Mouse (Mus musculus): ENCODE measurements around the gene Slc22a23. TPM values are rescaled to one million over a fixed set of nuclear protein-coding genes. Genes with fewer than 3 reads are reported as not detected.
A peak's percentile ranks its signal among the peaks of the same experiment; 100 is the strongest.

Gene Slc22a23
- polyA plus RNA-seq, 1 experiment from 2014 or later: 9.6 TPM

DNA sequence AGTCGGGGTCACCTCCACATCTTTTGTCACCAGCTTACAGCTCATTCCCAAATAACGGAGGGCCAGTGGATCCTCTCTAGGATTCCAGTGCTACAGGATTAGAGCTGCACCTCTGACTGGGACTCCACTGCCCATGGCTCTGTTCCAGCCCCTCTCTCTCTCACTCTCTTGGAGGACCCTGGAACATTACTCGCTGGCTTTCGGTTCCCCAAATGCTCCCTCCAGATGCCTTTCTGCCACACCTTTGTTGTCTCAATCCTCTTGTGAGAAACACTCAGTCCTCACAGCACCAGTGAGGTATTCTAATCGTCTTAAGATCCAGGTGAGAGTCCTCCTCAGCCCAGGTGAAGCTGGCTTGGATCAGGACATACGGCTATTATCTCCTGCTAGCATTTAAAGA, 99.8 kb downstream of the Slc22a23 start:
- Histone ChIP-seq H3K36me3 (ENCODE audit: control insufficient read depth, insufficient read depth, low read length) (no peaks in the 10 kb centered on the region), H3K4me3 (ENCODE audit: low read depth, low read length) (no peak overlapping the region), H3K4me2 (replicated peaks; ENCODE audit: low read depth, low read length) (no peak overlapping the region), H3K9me3 (ENCODE audit: control insufficient read depth, low read length) (no peaks in the 10 kb centered on the region), H3K27me3 (ENCODE audit: control insufficient read depth, insufficient read depth, low read length) (no peaks in the 10 kb centered on the region), H3K9ac (ENCODE audit: low read depth, low read length) (no peak overlapping the region), H3K4me1 (replicated peaks; ENCODE audit: control insufficient read depth, insufficient read depth, low read length) (peaks cover 28% of the 10 kb centered on the region), H3K27ac (ENCODE audit: low read depth, low read length) (no peak overlapping the region)
- 76% methylated on average over 6 of the region's 6 CpGs for WGBS
- ATAC-seq (ENCODE audit: low FRiP score): no peak
- no peak for DNase-seq (ENCODE audit: low spot score)

DNA sequence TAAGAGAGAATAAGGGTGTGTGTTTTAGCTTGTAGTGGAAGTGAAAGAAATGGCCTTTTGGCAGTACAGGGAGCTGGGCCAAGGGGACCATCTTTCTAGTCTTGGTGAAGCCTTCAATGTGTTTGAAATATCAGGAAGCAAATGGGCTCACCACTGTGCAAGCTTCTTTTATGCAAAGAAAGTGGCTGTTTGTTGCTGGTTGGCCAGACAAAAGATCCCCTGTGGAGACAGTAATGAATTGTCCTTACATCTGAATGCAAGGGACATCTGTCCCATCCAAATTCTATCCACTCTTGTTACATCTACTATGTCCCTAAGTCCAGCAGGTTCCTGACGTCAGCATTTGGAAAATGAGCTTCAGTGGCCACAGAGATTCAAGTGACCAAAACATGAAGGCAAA, 100.8 kb downstream of the Slc22a23 start:
- Histone ChIP-seq H3K36me3 (ENCODE audit: control insufficient read depth, insufficient read depth, low read length) (no peaks in the 10 kb centered on the region), H3K4me2 (replicated peaks; ENCODE audit: low read depth, low read length) (no peak overlapping the region), H3K9me3 (ENCODE audit: control insufficient read depth, low read length) (no peaks in the 10 kb centered on the region), H3K4me1 (replicated peaks; ENCODE audit: control insufficient read depth, insufficient read depth, low read length) (peaks cover 18% of the 10 kb centered on the region), H3K4me3 (ENCODE audit: low read depth, low read length) (no peak overlapping the region), H3K27me3 (ENCODE audit: control insufficient read depth, insufficient read depth, low read length) (no peaks in the 10 kb centered on the region), H3K27ac (ENCODE audit: low read depth, low read length) (no peak overlapping the region), H3K9ac (ENCODE audit: low read depth, low read length) (no peak overlapping the region)
- 22% methylated on average over 1 of the region's 1 CpGs for WGBS
- DNase-seq (ENCODE audit: low spot score) (no peak), ATAC-seq (ENCODE audit: low FRiP score) (no peak)

DNA sequence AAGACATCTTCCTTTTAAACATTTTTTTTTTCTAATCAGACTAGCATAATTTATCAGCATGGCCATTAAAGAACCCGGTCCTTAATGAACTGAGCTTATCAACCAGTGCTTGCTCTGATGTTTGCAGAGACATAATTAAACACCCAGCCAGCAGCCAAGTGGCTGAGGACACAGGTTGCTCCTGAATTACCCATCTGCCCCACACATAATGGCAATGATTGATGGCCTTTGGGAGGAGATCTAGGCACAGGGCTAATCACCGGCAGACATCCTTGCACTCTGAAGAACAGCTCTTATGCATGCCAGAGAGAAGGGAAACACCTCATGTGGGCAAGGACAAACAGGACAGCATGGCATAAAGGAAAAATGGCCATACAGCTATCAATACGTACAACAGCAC, 102.8 kb downstream of the Slc22a23 start:
- WGBS: 39% methylated on average over 3 of the region's 3 CpGs
- DNase-seq (ENCODE audit: low spot score) (peak; percentile 53), ATAC-seq (ENCODE audit: low FRiP score) (peak; percentile 58; the same call in 1 of the 2 replicates)
- H3K4me1 ChIP-seq (replicated peaks; ENCODE audit: control insufficient read depth, insufficient read depth, low read length): peaks cover 9% of the 10 kb centered on the region; the same call in 1 of the 2 replicates
- H3K36me3 ChIP-seq (ENCODE audit: control insufficient read depth, insufficient read depth, low read length): no peaks in the 10 kb centered on the region
- H3K9ac ChIP-seq (ENCODE audit: low read depth, low read length): no peak overlapping the region
- H3K27ac ChIP-seq (ENCODE audit: low read depth, low read length): no peak overlapping the region
- no peak overlapping the region for H3K4me3 ChIP-seq (ENCODE audit: low read depth, low read length)
- no peaks in the 10 kb centered on the region for H3K27me3 ChIP-seq (ENCODE audit: control insufficient read depth, insufficient read depth, low read length)
- no peak overlapping the region for H3K4me2 ChIP-seq (replicated peaks; ENCODE audit: low read depth, low read length)
- no peaks in the 10 kb centered on the region for H3K9me3 ChIP-seq (ENCODE audit: control insufficient read depth, low read length)

DNA sequence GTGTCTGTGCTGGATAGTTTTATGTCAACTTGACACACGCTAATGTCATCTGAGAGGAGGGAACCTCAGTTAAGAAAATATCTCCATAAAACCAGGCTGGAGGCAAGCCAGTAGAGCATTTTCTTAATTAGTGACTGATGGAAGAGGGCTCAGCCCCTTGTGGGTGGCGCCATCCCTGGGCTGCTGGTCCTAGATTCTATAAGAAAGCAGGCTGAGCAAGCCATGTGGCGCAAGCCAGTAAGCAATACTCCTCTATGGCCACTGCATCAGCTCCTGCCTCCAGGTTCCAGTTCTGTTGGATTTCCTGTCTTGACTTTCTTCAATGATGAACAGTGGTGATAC, 104.9 kb downstream of the Slc22a23 start:
- DNase-seq (ENCODE audit: low spot score) (no peak), ATAC-seq (ENCODE audit: low FRiP score) (no peak)
- Histone ChIP-seq H3K9ac (ENCODE audit: low read depth, low read length) (no peak overlapping the region), H3K4me3 (ENCODE audit: low read depth, low read length) (no peak overlapping the region), H3K9me3 (ENCODE audit: control insufficient read depth, low read length) (no peaks in the 10 kb centered on the region), H3K27me3 (ENCODE audit: control insufficient read depth, insufficient read depth, low read length) (no peaks in the 10 kb centered on the region), H3K4me1 (replicated peaks; ENCODE audit: control insufficient read depth, insufficient read depth, low read length) (peaks cover 9% of the 10 kb centered on the region; the same call in 1 of the 2 replicates), H3K36me3 (ENCODE audit: control insufficient read depth, insufficient read depth, low read length) (no peaks in the 10 kb centered on the region), H3K4me2 (replicated peaks; ENCODE audit: low read depth, low read length) (no peak overlapping the region), H3K27ac (ENCODE audit: low read depth, low read length) (peak overlapping the region; percentile 84)
- WGBS: 52% methylated on average over 3 of the region's 3 CpGs

DNA sequence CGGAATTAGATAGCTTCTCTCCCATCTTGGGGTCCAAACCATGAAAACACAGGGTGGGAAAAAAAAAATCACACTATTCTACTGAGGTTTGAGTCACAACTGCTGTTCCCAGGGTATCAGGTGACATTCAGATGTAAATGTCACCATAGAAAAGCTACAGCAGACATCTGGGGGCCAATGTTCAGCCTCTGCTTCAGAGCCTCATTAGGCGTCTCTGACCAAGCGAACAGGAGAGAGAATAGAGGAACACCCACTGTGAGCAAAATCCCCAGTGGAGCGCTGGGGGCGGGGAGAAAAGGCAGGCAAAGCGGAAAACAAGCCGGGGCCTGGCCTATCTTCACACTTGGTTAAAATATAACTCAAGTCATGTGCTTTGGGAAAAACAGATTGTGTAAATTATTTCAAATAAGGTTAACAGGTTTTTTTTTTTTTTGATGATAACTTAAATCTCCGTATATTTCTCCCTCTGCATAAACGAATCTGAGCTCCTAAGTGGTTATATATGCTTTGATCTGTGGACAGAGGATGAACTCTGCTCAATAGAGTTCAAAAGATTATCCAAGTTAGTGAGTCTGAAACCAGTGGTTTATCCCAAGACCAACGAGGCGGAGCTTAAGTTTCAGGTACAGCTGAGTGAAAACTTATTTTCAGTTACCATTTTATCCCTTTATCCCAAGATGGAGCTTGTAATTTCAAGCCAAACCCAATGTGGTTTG, 105.5 kb downstream of the Slc22a23 start:
- 10% methylated on average over 11 of the region's 11 CpGs for WGBS
- no peak overlapping the region for H3K4me3 ChIP-seq (ENCODE audit: low read depth, low read length)
- ATAC-seq (ENCODE audit: low FRiP score): peak; percentile 63

DNA sequence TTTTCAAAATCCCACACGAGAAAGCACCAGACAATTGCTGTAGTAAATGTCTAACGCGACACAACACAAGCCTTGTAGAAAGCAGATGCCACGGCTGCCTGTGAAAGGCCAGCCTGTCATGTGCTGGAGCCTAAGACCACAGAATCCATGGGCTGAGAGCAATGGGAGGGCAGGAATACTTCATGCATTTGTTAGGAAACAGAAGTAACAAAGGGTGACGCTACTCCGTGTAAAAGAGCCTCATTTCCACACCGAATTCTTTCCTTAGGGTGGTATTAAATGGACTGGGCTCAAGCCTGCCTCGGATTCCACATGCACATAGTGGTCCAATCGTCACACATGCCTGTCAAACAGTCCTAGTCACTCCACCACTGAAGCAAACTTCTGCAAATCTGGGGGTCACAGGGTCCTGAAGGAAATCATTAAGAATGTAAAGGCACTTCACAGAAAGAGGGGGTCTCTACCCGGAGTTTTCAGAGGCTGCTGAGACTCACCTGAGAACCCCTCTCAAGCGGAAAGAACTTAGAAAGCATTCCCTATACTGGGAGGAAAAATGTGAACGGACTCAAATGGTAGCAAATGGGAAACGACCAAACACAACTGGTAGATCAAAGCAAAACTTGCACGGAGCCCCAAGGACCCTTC, 106.2 kb downstream of the Slc22a23 start:
- no peak overlapping the region for H3K9ac ChIP-seq (ENCODE audit: low read depth, low read length)
- DNase-seq (ENCODE audit: low spot score): peak; percentile 54

More for the DNA sequence above, 105.5 kb downstream of the Slc22a23 start:
- H3K36me3 ChIP-seq (ENCODE audit: control insufficient read depth, insufficient read depth, low read length): no peaks in the 10 kb centered on the region
- no peaks in the 10 kb centered on the region for H3K9me3 ChIP-seq (ENCODE audit: control insufficient read depth, low read length)
- H3K4me1 ChIP-seq (replicated peaks; ENCODE audit: control insufficient read depth, insufficient read depth, low read length): peaks cover 9% of the 10 kb centered on the region; the same call in 1 of the 2 replicates
- peak; percentile 68 for DNase-seq (ENCODE audit: low spot score)
- no peak overlapping the region for H3K9ac ChIP-seq (ENCODE audit: low read depth, low read length)
- peak overlapping the region; percentile 84 for H3K27ac ChIP-seq (ENCODE audit: low read depth, low read length)
- H3K4me2 ChIP-seq (replicated peaks; ENCODE audit: low read depth, low read length): peak overlapping the region; percentile 19; the same call in 1 of the 2 replicates
- no peaks in the 10 kb centered on the region for H3K27me3 ChIP-seq (ENCODE audit: control insufficient read depth, insufficient read depth, low read length)

DNA sequence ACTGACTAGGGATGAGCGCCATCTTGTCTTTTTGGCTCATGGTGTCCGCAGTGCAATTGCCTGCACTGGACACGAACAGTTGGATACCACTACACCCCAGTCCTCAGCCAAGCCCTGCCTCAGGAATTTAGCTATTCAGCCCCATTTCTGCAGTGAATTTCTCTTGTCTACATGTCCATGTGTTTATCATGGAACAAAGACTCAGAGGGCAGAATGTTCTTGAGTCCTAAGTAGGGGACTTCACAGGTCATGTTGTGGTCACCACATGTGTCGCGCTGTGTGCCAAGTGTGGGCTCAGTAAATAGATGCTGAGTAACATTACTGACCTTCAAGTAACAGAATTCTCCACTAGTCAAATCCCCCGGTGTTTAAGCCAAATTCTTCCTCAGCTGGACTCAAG, 109.9 kb downstream of the Slc22a23 start:
- Histone ChIP-seq H3K4me3 (ENCODE audit: low read depth, low read length) (no peak overlapping the region), H3K9ac (ENCODE audit: low read depth, low read length) (no peak overlapping the region), H3K9me3 (ENCODE audit: control insufficient read depth, low read length) (no peaks in the 10 kb centered on the region), H3K4me2 (replicated peaks; ENCODE audit: low read depth, low read length) (no peak overlapping the region), H3K27ac (ENCODE audit: low read depth, low read length) (no peak overlapping the region), H3K36me3 (ENCODE audit: control insufficient read depth, insufficient read depth, low read length) (no peaks in the 10 kb centered on the region), H3K27me3 (ENCODE audit: control insufficient read depth, insufficient read depth, low read length) (no peaks in the 10 kb centered on the region), H3K4me1 (replicated peaks; ENCODE audit: control insufficient read depth, insufficient read depth, low read length) (no peaks in the 10 kb centered on the region; the same call in 1 of the 2 replicates)
- 95% methylated on average over 6 of the region's 6 CpGs for whole genome bisulfite sequencing
- no peak for DNase-seq (ENCODE audit: low spot score)
- ATAC-seq (ENCODE audit: low FRiP score): no peak

More for the DNA sequence above, 106.2 kb downstream of the Slc22a23 start:
- WGBS: 7% methylated on average over 14 of the region's 14 CpGs
- Histone ChIP-seq H3K9me3 (ENCODE audit: control insufficient read depth, low read length) (no peaks in the 10 kb centered on the region), H3K27ac (ENCODE audit: low read depth, low read length) (peak overlapping the region; percentile 84), H3K4me2 (replicated peaks; ENCODE audit: low read depth, low read length) (peak overlapping the region; percentile 19), H3K4me1 (replicated peaks; ENCODE audit: control insufficient read depth, insufficient read depth, low read length) (peaks cover 5% of the 10 kb centered on the region; the same call in 1 of the 2 replicates), H3K27me3 (ENCODE audit: control insufficient read depth, insufficient read depth, low read length) (no peaks in the 10 kb centered on the region), H3K36me3 (ENCODE audit: control insufficient read depth, insufficient read depth, low read length) (no peaks in the 10 kb centered on the region), H3K4me3 (ENCODE audit: low read depth, low read length) (no peak overlapping the region)
- peak; percentile 73 for ATAC-seq (ENCODE audit: low FRiP score)

DNA sequence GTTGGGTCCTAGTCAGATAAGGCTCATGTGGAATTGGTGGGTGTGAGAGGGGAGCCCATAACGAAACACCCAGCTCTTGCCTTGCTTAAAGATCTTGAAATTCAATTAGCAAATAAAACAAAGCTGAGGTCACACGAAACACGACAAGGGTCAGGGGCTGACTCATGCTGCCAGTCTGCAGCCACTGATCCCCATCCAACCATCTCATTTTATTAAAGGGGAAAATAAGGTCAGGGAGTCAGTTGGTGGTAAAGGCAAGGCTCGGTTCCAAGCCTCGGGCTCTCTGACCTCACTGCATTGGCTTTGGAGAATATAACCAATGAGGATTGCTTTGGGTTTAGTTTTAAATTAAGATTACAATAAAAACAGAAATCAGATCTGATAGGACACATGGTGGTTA, 110.5 kb downstream of the Slc22a23 start:
- Histone ChIP-seq H3K4me3 (ENCODE audit: low read depth, low read length) (no peak overlapping the region), H3K27me3 (ENCODE audit: control insufficient read depth, insufficient read depth, low read length) (no peaks in the 10 kb centered on the region), H3K9me3 (ENCODE audit: control insufficient read depth, low read length) (no peaks in the 10 kb centered on the region), H3K36me3 (ENCODE audit: control insufficient read depth, insufficient read depth, low read length) (no peaks in the 10 kb centered on the region), H3K9ac (ENCODE audit: low read depth, low read length) (no peak overlapping the region), H3K27ac (ENCODE audit: low read depth, low read length) (no peak overlapping the region), H3K4me1 (replicated peaks; ENCODE audit: control insufficient read depth, insufficient read depth, low read length) (no peaks in the 10 kb centered on the region; the same call in 1 of the 2 replicates), H3K4me2 (replicated peaks; ENCODE audit: low read depth, low read length) (no peak overlapping the region)
- no peak for ATAC-seq (ENCODE audit: low FRiP score)
- 49% methylated on average over 5 of the region's 5 CpGs for WGBS
- DNase-seq (ENCODE audit: low spot score): no peak

DNA sequence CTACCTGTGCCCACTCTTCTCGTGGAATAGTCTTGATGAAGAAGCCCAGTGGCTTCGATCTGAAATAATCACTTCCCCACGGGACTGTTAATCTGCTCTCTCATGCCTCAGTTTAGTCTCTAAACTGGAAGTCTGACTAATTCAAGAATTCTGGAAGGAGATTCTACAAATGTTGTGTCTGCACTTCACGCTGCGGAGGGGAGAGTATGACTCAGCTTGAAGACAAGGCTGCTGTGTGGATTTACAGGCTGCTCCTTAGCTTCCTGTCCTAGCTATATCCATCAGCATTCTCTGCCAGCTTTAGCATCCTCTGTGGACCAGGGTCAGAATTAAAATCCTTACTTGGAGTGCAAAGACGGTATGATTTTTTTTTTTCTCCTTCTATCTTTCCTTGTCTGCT, 112.0 kb downstream of the Slc22a23 start:
- H3K4me1 ChIP-seq (replicated peaks; ENCODE audit: control insufficient read depth, insufficient read depth, low read length): no peaks in the 10 kb centered on the region
- no peak overlapping the region for H3K27ac ChIP-seq (ENCODE audit: low read depth, low read length)

More for the DNA sequence above, 112.0 kb downstream of the Slc22a23 start:
- Histone ChIP-seq H3K36me3 (ENCODE audit: control insufficient read depth, insufficient read depth, low read length) (no peaks in the 10 kb centered on the region), H3K27me3 (ENCODE audit: control insufficient read depth, insufficient read depth, low read length) (no peaks in the 10 kb centered on the region), H3K4me2 (replicated peaks; ENCODE audit: low read depth, low read length) (no peak overlapping the region), H3K9ac (ENCODE audit: low read depth, low read length) (no peak overlapping the region), H3K4me3 (ENCODE audit: low read depth, low read length) (no peak overlapping the region), H3K9me3 (ENCODE audit: control insufficient read depth, low read length) (no peaks in the 10 kb centered on the region)
- ATAC-seq (ENCODE audit: low FRiP score) (no peak), DNase-seq (ENCODE audit: low spot score) (no peak)
- WGBS: 85% methylated on average over 6 of the region's 6 CpGs
